Mouse (Mus musculus) small intestine, adult 2 months (tissue): Measurements from ENCODE around the gene Tpcn2.

ENCODE experiments used
- CTCF ChIP-seq: fragments of 200-500 bp; IDR thresholded peaks from 2 replicates; pipeline ENCODE4 v1.5.1; 2012; ENCODE audit warnings: low read depth, mild to moderate bottlenecking, control low read depth, inconsistent platforms, low read length, moderate library complexity, mixed read lengths; ENCODE audit not compliant: insufficient replicate concordance, insufficient read length; ENCODE audit errors: extremely low read depth
- POLR2A ChIP-seq: fragments of 200-500 bp; IDR thresholded peaks from 2 replicates; pipeline ENCODE4 v1.6.1; 2012; ENCODE audit warnings: low read depth, mild to moderate bottlenecking, control low read depth, inconsistent platforms, low read length, moderate library complexity

- no peak for TF ChIP-seq CTCF
- TF ChIP-seq POLR2A = no peak
Observed at GRCm38 (mm10) chr7:145195186-145195927, 88.5 kb downstream of the Tpcn2 start.
